Mouse (Mus musculus) c-Kit-positive CD71-positive TER-119-negative erythroid progenitor cells, embryonic 14.5 days (primary cell): ENCODE data around the gene Trappc2l.
"Not testable (repeated sequence)": the region's sequence is repeated elsewhere in the genome, so short reads cannot be mapped to it uniquely, and the experiment has no call there.

Experiments
- DNase-seq: peaks from one replicate; pipeline ENCODE4 v3.0.0-alpha.2; 2013; ENCODE audit warnings: low read depth

The Trappc2l gene

GRCm38 (mm10) chr8:122625811-122626210, 14.4 kb downstream of the Trappc2l start:
- DNase-seq = no peak

- no peak for DNase-seq
Measured at GRCm38 (mm10) chr8:122626896-122627295, 15.5 kb downstream of the Trappc2l start.

- DNase-seq = no peak
Measured at GRCm38 (mm10) chr8:122629388-122629787, 17.9 kb downstream of the Trappc2l start.

- no peak for DNase-seq
Measured at GRCm38 (mm10) chr8:122630696-122631095, 19.3 kb downstream of the Trappc2l start.

- DNase-seq = not testable (repeated sequence)
Measured at GRCm38 (mm10) chr8:122632134-122632533, 20.7 kb downstream of the Trappc2l start.

- DNase-seq = no peak
Measured at GRCm38 (mm10) chr8:122633205-122633604, 21.8 kb downstream of the Trappc2l start.

GRCm38 (mm10) chr8:122635878-122636802, 24.7 kb downstream of the Trappc2l start:
- peak; percentile 65 for DNase-seq

GRCm38 (mm10) chr8:122636803-122637175, 25.3 kb downstream of the Trappc2l start:
- no peak for DNase-seq

- no peak for DNase-seq
Measured at GRCm38 (mm10) chr8:122637230-122637629, 25.8 kb downstream of the Trappc2l start.

- no peak for DNase-seq
Measured at GRCm38 (mm10) chr8:122638601-122639000, 27.2 kb downstream of the Trappc2l start.

GRCm38 (mm10) chr8:122639521-122640248, 28.2 kb downstream of the Trappc2l start:
- DNase-seq = no peak

GRCm38 (mm10) chr8:122640825-122641224, 29.4 kb downstream of the Trappc2l start:
- DNase-seq = no peak

GRCm38 (mm10) chr8:122641406-122641805, 30.0 kb downstream of the Trappc2l start:
- DNase-seq = no peak

GRCm38 (mm10) chr8:122642071-122642470, 30.6 kb downstream of the Trappc2l start:
- no peak for DNase-seq

GRCm38 (mm10) chr8:122644175-122644954, 32.9 kb downstream of the Trappc2l start:
- no peak for DNase-seq

- DNase-seq = no peak
Measured at GRCm38 (mm10) chr8:122646337-122646736, 34.9 kb downstream of the Trappc2l start.

GRCm38 (mm10) chr8:122648192-122648970, 36.9 kb downstream of the Trappc2l start:
- no peak for DNase-seq

GRCm38 (mm10) chr8:122651326-122651921, 40.0 kb downstream of the Trappc2l start:
- DNase-seq = no peak

GRCm38 (mm10) chr8:122652643-122653042, 41.2 kb downstream of the Trappc2l start:
- no peak for DNase-seq

- DNase-seq = no peak
Measured at GRCm38 (mm10) chr8:122654768-122655167, 43.3 kb downstream of the Trappc2l start.
